Mouse (Mus musculus): Measurements from ENCODE around the gene Cpne4. TPM values are rescaled to one million over a fixed set of nuclear protein-coding genes. Genes with fewer than 3 reads are reported as not detected.

Gene Cpne4
- total and polyA plus RNA-seq, 3 experiments, result not detected

DNA sequence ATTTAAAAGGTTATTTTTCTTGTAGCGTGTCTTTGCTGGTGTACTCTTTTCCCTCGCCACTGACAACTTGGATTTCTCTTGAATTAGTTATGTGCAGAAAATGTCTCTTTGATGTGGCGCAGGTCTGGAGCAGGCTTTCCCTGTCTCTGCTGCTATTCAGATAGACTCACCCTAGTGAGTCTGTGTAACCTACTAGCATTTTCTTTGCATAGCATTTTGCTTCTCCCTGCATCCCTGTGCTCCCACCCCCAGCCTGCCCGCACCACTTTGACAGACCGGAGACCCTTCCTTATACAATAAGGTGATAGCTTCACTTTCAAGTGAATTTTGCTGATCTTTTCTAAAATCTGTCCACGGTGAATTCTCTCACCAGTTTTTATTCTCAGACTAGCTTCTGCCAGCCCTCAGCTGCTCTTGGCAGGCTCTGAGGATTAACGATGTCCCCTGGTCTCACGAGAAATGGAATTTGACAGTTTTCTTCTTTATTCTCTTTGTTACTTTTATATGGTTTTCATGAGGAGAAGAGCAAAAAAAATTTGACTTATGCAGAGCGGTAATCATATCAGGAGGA is 105.7 kb downstream of the Cpne4 start:
- Histone ChIP-seq H3K9ac (ENCODE audit: control insufficient read depth, low read depth, low read length, poor library complexity, severe bottlenecking) (no peak overlapping the region), H3K36me3 (ENCODE audit: control insufficient read depth in 1 of 2, insufficient read depth in 2 of 2, low read length in 2 of 2) (no peaks in the 10 kb centered on the region), H3K27me3 (ENCODE audit: control insufficient read depth in 1 of 2, insufficient read depth in 2 of 2, low read length in 2 of 2) (no peaks in the 10 kb centered on the region), H3K9me3 (replicated peaks; ENCODE audit: insufficient read depth, low read length) (no peaks in the 10 kb centered on the region), H3K4me1 (ENCODE audit: control insufficient read depth in 1 of 2, insufficient read depth in 2 of 2, low read length in 2 of 2) (no peaks in the 10 kb centered on the region), H3K79me2 (ENCODE audit: control insufficient read depth, insufficient read depth, low read length, poor library complexity) (no peaks in the 10 kb centered on the region), H3K27ac (ENCODE audit: control insufficient read depth, low read depth, low read length) (no peak overlapping the region), H3K4me3 (ENCODE audit: control insufficient read depth in 1 of 2, insufficient read depth in 1 of 2, low read depth in 2 of 2, low read length in 2 of 2) (no peak overlapping the region)
- TF ChIP-seq USF1 (IDR thresholded peaks at IDR 0.05; ENCODE audit: low read depth, low read length), result no peak
- no peak for TF ChIP-seq E2F4 (IDR thresholded peaks at IDR 0.05; ENCODE audit: borderline replicate concordance, low read depth, low read length)
- TF ChIP-seq SIN3A (IDR thresholded peaks at IDR 0.05; ENCODE audit: low read length), result no peak
- TF ChIP-seq MEF2A (IDR thresholded peaks at IDR 0.05; ENCODE audit: extremely low read depth, insufficient replicate concordance, low read depth, low read length, poor library complexity, severe bottlenecking), result no peak
- TF ChIP-seq POLR2AphosphoS5 (IDR thresholded peaks at IDR 0.05; ENCODE audit: borderline replicate concordance, low read depth, low read length), result no peak
- no peak for TF ChIP-seq MYB (IDR thresholded peaks at IDR 0.05; ENCODE audit: low read depth, low read length)
- no peak for TF ChIP-seq EP300 (IDR thresholded peaks at IDR 0.05; ENCODE audit: low read depth in 1 of 2, low read length in 2 of 2)
- no peak for DNase-seq (ENCODE audit: low read depth, low spot score)

GRCm38 (mm10) chr9:104659758-104660157 is 112.7 kb downstream of the Cpne4 start:
- H3K36me3 ChIP-seq (ENCODE audit: control insufficient read depth in 1 of 2, insufficient read depth in 2 of 2, low read length in 2 of 2), result no peaks in the 10 kb centered on the region
- H3K27ac ChIP-seq (ENCODE audit: control insufficient read depth, low read depth, low read length), result no peak overlapping the region
- DNase-seq (ENCODE audit: low read depth, low spot score), result no peak
- H3K4me3 ChIP-seq (ENCODE audit: control insufficient read depth in 1 of 2, insufficient read depth in 1 of 2, low read depth in 2 of 2, low read length in 2 of 2), result no peak overlapping the region
- no peaks in the 10 kb centered on the region for H3K27me3 ChIP-seq (ENCODE audit: control insufficient read depth in 1 of 2, insufficient read depth in 2 of 2, low read length in 2 of 2)
- no peaks in the 10 kb centered on the region for H3K9me3 ChIP-seq (replicated peaks; ENCODE audit: insufficient read depth, low read length)
- H3K4me1 ChIP-seq (ENCODE audit: control insufficient read depth in 1 of 2, insufficient read depth in 2 of 2, low read length in 2 of 2), result no peaks in the 10 kb centered on the region
- no peaks in the 10 kb centered on the region for H3K79me2 ChIP-seq (ENCODE audit: control insufficient read depth, insufficient read depth, low read length, poor library complexity)
- TF ChIP-seq EP300 (IDR thresholded peaks at IDR 0.05; ENCODE audit: low read depth in 1 of 2, low read length in 2 of 2) (no peak), CTCF (IDR thresholded peaks at IDR 0.05 in 2 of 3, conservative IDR thresholded peaks at IDR 0.05 in 1 of 3; ENCODE audit: control insufficient read depth in 1 of 3, insufficient read depth in 1 of 3, low read depth in 2 of 3, low read length in 3 of 3, poor library complexity in 1 of 3, severe bottlenecking in 1 of 3) (no peak), CHD1 (IDR thresholded peaks at IDR 0.05; ENCODE audit: low read depth, low read length) (no peak), ELF1 (IDR thresholded peaks at IDR 0.05; ENCODE audit: low read depth, low read length) (no peak), JUND (IDR thresholded peaks at IDR 0.05; ENCODE audit: low read depth, low read length) (no peak), POLR2AphosphoS2 (IDR thresholded peaks at IDR 0.05; ENCODE audit: low read length) (no peak), ZC3H11A (IDR thresholded peaks at IDR 0.05; ENCODE audit: low read depth, low read length) (no peak), ZKSCAN1 (IDR thresholded peaks at IDR 0.05; ENCODE audit: low read depth, low read length) (no peak), GATA1 (IDR thresholded peaks at IDR 0.05; ENCODE audit: low read depth, low read length) (no peak), ZNF384 (IDR thresholded peaks at IDR 0.05; ENCODE audit: low read depth, low read length) (no peak)
- no peak overlapping the region for H3K9ac ChIP-seq (ENCODE audit: control insufficient read depth, low read depth, low read length, poor library complexity, severe bottlenecking)

All from MEL (cell line).